ENCODE assay signal across 23 mouse cellular contexts in the genomic region with DNA sequence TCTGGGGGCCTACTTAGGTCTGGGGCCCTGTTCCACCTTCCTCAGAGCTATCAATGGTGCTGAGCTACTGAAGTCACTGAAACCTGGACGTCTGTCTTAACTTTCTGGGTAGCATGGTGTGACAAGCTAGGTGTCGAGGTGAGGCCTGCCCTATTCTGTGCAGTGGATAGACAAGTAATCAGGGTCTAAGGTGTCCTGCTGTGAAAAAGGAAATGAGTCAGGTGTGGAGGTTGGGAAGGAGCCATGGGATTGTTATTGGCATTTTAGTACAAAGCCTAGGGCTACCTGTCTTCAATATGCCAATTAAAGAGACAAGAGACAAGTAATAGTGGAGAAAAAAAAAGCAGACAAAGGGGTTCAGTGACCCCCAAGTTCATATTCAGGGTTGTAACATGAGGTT. TPM values are rescaled to one million over a fixed set of nuclear protein-coding genes. Genes with fewer than 3 reads are reported as not detected.
A peak's percentile ranks its signal among the peaks of the same experiment; 100 is the strongest.
DNase-seq lines count a peak whose midpoint lies in the region; ATAC-seq and TF ChIP-seq lines count a peak whose summit lies in the region.
"Had no signal": no experiment of that assay in that cellular context is flagged by ENCODE, and none has a peak within 500 bp of the region (broad histone marks: within the 10 kb centered on the region; RNA-seq: fewer than 3 reads in every experiment).

No protein-coding gene starts in this region.

- no peak overlapping the region for H3K4me2 ChIP-seq in intestine, postnatal 0 days (replicated peaks; ENCODE audit: low read depth)
- H3K4me2 ChIP-seq in intestine, embryonic 15.5 days (replicated peaks), result no peak overlapping the region
- H3K4me2 ChIP-seq in forebrain, embryonic 13.5 days, result no peak overlapping the region
- H3K4me2 ChIP-seq: embryonic facial prominence, embryonic 12.5 days had no signal

- ATAC-seq in intestine, postnatal 0 days, result no peak
- ATAC-seq in intestine, embryonic 15.5 days, result no peak
- no peak for ATAC-seq in forebrain, embryonic 13.5 days
- ATAC-seq: activated CD4-positive, CD25-positive, alpha-beta regulatory T cell, adult 4 months; forebrain, embryonic 14.5 days; forebrain, embryonic 16.5 days; Patski had no signal

- H3K36me3 ChIP-seq in intestine, postnatal 0 days (ENCODE audit: control insufficient read depth, insufficient read depth), result no peaks in the 10 kb centered on the region
- H3K36me3 ChIP-seq in intestine, embryonic 15.5 days, result no peaks in the 10 kb centered on the region
- no peaks in the 10 kb centered on the region for H3K36me3 ChIP-seq in small intestine, adult 2 months (ENCODE audit: control insufficient read depth, insufficient read depth, low read length)
- H3K36me3 ChIP-seq in forebrain, embryonic 13.5 days (ENCODE audit: poor library complexity, severe bottlenecking), result no peaks in the 10 kb centered on the region
- H3K36me3 ChIP-seq: embryonic facial prominence, embryonic 10.5 days; embryonic facial prominence, embryonic 12.5 days; G1E had no signal

- no peaks in the 10 kb centered on the region for H3K9me3 ChIP-seq in intestine, postnatal 0 days (ENCODE audit: control insufficient read depth)
- H3K9me3 ChIP-seq in intestine, embryonic 15.5 days, result no peaks in the 10 kb centered on the region
- H3K9me3 ChIP-seq in forebrain, embryonic 13.5 days (replicated peaks), result no peaks in the 10 kb centered on the region
- H3K9me3 ChIP-seq: embryonic facial prominence, embryonic 10.5 days; embryonic facial prominence, embryonic 12.5 days; G1E had no signal

- 63% methylated on average over 2 of the region's 2 CpGs for WGBS in intestine, postnatal 0 days
- WGBS in intestine, embryonic 15.5 days, result 61% methylated on average over 2 of the region's 2 CpGs
- 62% methylated on average over 2 of the region's 2 CpGs for WGBS in small intestine, adult 2 months
- WGBS in forebrain, embryonic 13.5 days, result 59% methylated on average over 2 of the region's 2 CpGs

- TF ChIP-seq POLR2A in small intestine, adult 2 months (IDR thresholded peaks at IDR 0.05; ENCODE audit: low read depth, low read length), result no peak

- H3K27ac ChIP-seq in intestine, postnatal 0 days (ENCODE audit: low read depth, low read length), result peak overlapping the region; percentile 73
- H3K27ac ChIP-seq in intestine, embryonic 15.5 days, result no peak overlapping the region
- peak overlapping the region; percentile 79; the same call in 1 of the 2 replicates for H3K27ac ChIP-seq in small intestine, adult 2 months (ENCODE audit: insufficient read depth, low read depth, low read length)
- no peak overlapping the region for H3K27ac ChIP-seq in forebrain, embryonic 13.5 days
- H3K27ac ChIP-seq: embryonic facial prominence, embryonic 10.5 days; embryonic facial prominence, embryonic 12.5 days had no signal

- H3K4me3 ChIP-seq in intestine, postnatal 0 days (ENCODE audit: low read depth, low read length), result no peak overlapping the region
- H3K4me3 ChIP-seq in intestine, embryonic 15.5 days (replicated peaks), result no peak overlapping the region
- H3K4me3 ChIP-seq in small intestine, adult 2 months (ENCODE audit: low read depth, low read length), result no peak overlapping the region
- H3K4me3 ChIP-seq in forebrain, embryonic 13.5 days, result no peak overlapping the region
- H3K4me3 ChIP-seq: embryonic facial prominence, embryonic 10.5 days; embryonic facial prominence, embryonic 12.5 days had no signal

- peak; percentile 73 for DNase-seq in heart, adult 11 months
- DNase-seq in heart, adult 18-20 months, result no peak
- peak; percentile 59 for DNase-seq in R1 (ENCODE audit: low read depth, low spot score)
- DNase-seq in frontal cortex, postnatal 36 days (ENCODE audit: low spot score in 2 of 2), result no peak
- DNase-seq: adrenal gland, adult 8-10 months; adrenal gland, postnatal 14 days; adrenal gland, postnatal 36 days; cerebellum, adult 11-12 months; cerebellum, adult 2 months; cerebellum, adult 9-10 months; cerebellum, postnatal 10 days; cerebellum, postnatal 25 days had no signal

- H3K27me3 ChIP-seq in intestine, postnatal 0 days (replicated peaks; ENCODE audit: control insufficient read depth, insufficient read depth, low read length), result no peaks in the 10 kb centered on the region
- no peaks in the 10 kb centered on the region for H3K27me3 ChIP-seq in intestine, embryonic 15.5 days (replicated peaks)
- no peaks in the 10 kb centered on the region for H3K27me3 ChIP-seq in small intestine, adult 2 months (ENCODE audit: control insufficient read depth, insufficient read depth, low read length)
- no peaks in the 10 kb centered on the region for H3K27me3 ChIP-seq in forebrain, embryonic 13.5 days
- H3K27me3 ChIP-seq: embryonic facial prominence, embryonic 12.5 days; Patski had no signal

- no peak overlapping the region for H3K9ac ChIP-seq in intestine, postnatal 0 days (ENCODE audit: low read depth, low read length)
- H3K9ac ChIP-seq in intestine, embryonic 15.5 days, result no peak overlapping the region
- no peak overlapping the region for H3K9ac ChIP-seq in forebrain, embryonic 13.5 days
- H3K9ac ChIP-seq: embryonic facial prominence, embryonic 12.5 days had no signal

- TF ChIP-seq CTCF in intestine, postnatal 0 days (IDR thresholded peaks at IDR 0.05; ENCODE audit: low read depth), result no peak
- no peak for TF ChIP-seq CTCF in small intestine, adult 2 months (IDR thresholded peaks at IDR 0.05; ENCODE audit: extremely low read depth, insufficient read length, insufficient replicate concordance, low read depth, low read length)

- H3K4me1 ChIP-seq in intestine, postnatal 0 days (replicated peaks; ENCODE audit: control insufficient read depth, insufficient read depth, low read length), result peaks cover 4% of the 10 kb centered on the region; the same call in 1 of the 2 replicates
- 0 out of 2 replicates have a peak, but pooled peaks cover 3% of the 10 kb centered on the region for H3K4me1 ChIP-seq in intestine, embryonic 15.5 days (replicated peaks)
- H3K4me1 ChIP-seq in small intestine, adult 2 months (ENCODE audit: control insufficient read depth, insufficient read depth, insufficient read length, low read length), result peaks cover 45% of the 10 kb centered on the region; the same call in 1 of the 2 replicates
- H3K4me1 ChIP-seq in forebrain, embryonic 13.5 days, result no peaks in the 10 kb centered on the region
- H3K4me1 ChIP-seq: embryonic facial prominence, embryonic 10.5 days; embryonic facial prominence, embryonic 12.5 days had no signal

RNA-seq across cellular contexts. Expression of a gene that starts 30.8 kb away (rescaled TPM):
- 10 to 100 TPM; 38.5 to 38.6 TPM for total RNA-seq in heart, adult 18-20 months (2021)
- 47.7 and 56.9 TPM in 2 replicates for polyA plus RNA-seq in intestine, postnatal 0 days (2015; fragmentation: Nextera tagmentation; extraction: Ambion mirVana)
- polyA plus RNA-seq in intestine, embryonic 15.5 days (2015; fragmentation: Nextera tagmentation; extraction: Ambion mirVana), result 58.0 and 63.1 TPM in 2 replicates
- polyA plus RNA-seq in small intestine, adult 2 months (2012; rRNA removed), result 4.4 and 15.6 TPM in 2 replicates
- polyA plus RNA-seq in forebrain, embryonic 13.5 days (2015; fragmentation: Nextera tagmentation; extraction: Ambion mirVana), result 66.0 and 73.3 TPM in 2 replicates

Comparison
In these comparisons a context has a peak if more than half of its experiments do, and no peak if none do; other contexts are left out.
1. DNase-seq: peak in heart, adult 11 months (single experiment) and R1 (single experiment); none in heart, adult 18-20 months (0 of 2) and frontal cortex, postnatal 36 days (0 of 2).
2. H3K27ac ChIP-seq: peak in intestine, postnatal 0 days (single experiment) and small intestine, adult 2 months (single experiment); none in intestine, embryonic 15.5 days (single experiment) and forebrain, embryonic 13.5 days (single experiment).